Mouse (Mus musculus) G1E (cell line): Measurements from ENCODE around the gene Eme2.

Experiments
- CTCF ChIP-seq: IDR thresholded peaks from 2 replicates; pipeline ENCODE4 v1.5.1; 2012; ENCODE audit warnings: low read depth, low read length, inconsistent platforms, mixed read lengths
- TAL1 ChIP-seq: conservative IDR thresholded peaks from 2 replicates; pipeline ENCODE4 v1.6.1; 2012; ENCODE audit warnings: low read depth, low read length, inconsistent platforms, mixed read lengths

- no peak for TF ChIP-seq CTCF
- no peak for TF ChIP-seq TAL1
Measured at GRCm38 (mm10) chr17:24892785-24893184, 2.1 kb downstream of the Eme2 start.
